Mouse (Mus musculus) G1E-ER4 (cell line): ENCODE measurements around the gene Olfr1491. TPM values are rescaled to one million over a fixed set of nuclear protein-coding genes. Genes with fewer than 3 reads are reported as not detected.

Source experiments
- GATA1 ChIP-seq: IDR thresholded peaks from one replicate; pipeline ENCODE4 v1.8.0; 2012; ENCODE audit warnings: low read length, inconsistent platforms
- polyA plus RNA-seq: library from polyadenylated mRNA; stranded (reverse); fragments of >175 nt; gene quantifications from 2 replicates; pipeline ENCODE4 v1.2.3, GENCODE M21; 2012

Olfr1491 gene
- polyA plus RNA-seq = not detected in 2 replicates

GRCm38 (mm10) chr19:13696968-13697367 lies at the start of gene Olfr1491:
TSS of gene Olfr1491 (plus strand) at chr19:13697268.
- no peak for TF ChIP-seq GATA1

GRCm38 (mm10) chr19:13650791-13651190 lies 46.3 kb upstream of the Olfr1491 start, which contains the start of gene Olfr1490:
TSS of gene Olfr1490 (plus strand) at chr19:13651091.
- TF ChIP-seq GATA1 = no peak

- TF ChIP-seq GATA1 = no peak
These were observed 25.9 kb downstream of the Olfr1491 start, which contains the start of gene Olfr1493-ps1 for GRCm38 (mm10) chr19:13722978-13723377. TSS of gene Olfr1493-ps1 (plus strand) at chr19:13723278.

GRCm38 (mm10) chr19:13739428-13739827 lies 42.4 kb downstream of the Olfr1491 start, which contains the start of gene Olfr1494:
TSS of gene Olfr1494 (plus strand) at chr19:13739728.
- no peak for TF ChIP-seq GATA1

GRCm38 (mm10) chr19:13749366-13749765 lies 52.3 kb downstream of the Olfr1491 start:
- no peak for TF ChIP-seq GATA1

Other genes starting within 250 kb of the Olfr1491 start
- gene Olfr1472, start 241.2 kb upstream of the Olfr1491 start, polyA plus RNA-seq = not detected in 2 replicates
- not detected in 2 replicates for gene Olfr1474, start 227.7 kb upstream of the Olfr1491 start, polyA plus RNA-seq
- gene Olfr1475, start 217.1 kb upstream of the Olfr1491 start, polyA plus RNA-seq = not detected in 2 replicates
- not detected in 2 replicates for gene Olfr1477, start 196.7 kb upstream of the Olfr1491 start, polyA plus RNA-seq
- gene Olfr1480, start 169.4 kb upstream of the Olfr1491 start, polyA plus RNA-seq = not detected in 2 replicates
- not detected in 2 replicates for gene Olfr1484, start 113.8 kb upstream of the Olfr1491 start, polyA plus RNA-seq
- not detected in 2 replicates for gene Olfr1487, start 79.9 kb upstream of the Olfr1491 start, polyA plus RNA-seq
- gene Olfr1489, start 65.6 kb upstream of the Olfr1491 start, polyA plus RNA-seq = not detected in 2 replicates
- gene Olfr1490, start 46.2 kb upstream of the Olfr1491 start, polyA plus RNA-seq = not detected in 2 replicates
- not detected in 2 replicates for gene Olfr1493-ps1, start 26.0 kb downstream of the Olfr1491 start, polyA plus RNA-seq
- not detected in 2 replicates for gene Olfr1494, start 42.5 kb downstream of the Olfr1491 start, polyA plus RNA-seq
- not detected in 2 replicates for gene Olfr1495, start 67.3 kb downstream of the Olfr1491 start, polyA plus RNA-seq
- not detected in 2 replicates for gene Olfr1496, start 80.6 kb downstream of the Olfr1491 start, polyA plus RNA-seq
- gene Olfr1497, start 100.9 kb downstream of the Olfr1491 start, polyA plus RNA-seq = not detected in 2 replicates
- not detected in 2 replicates for gene Olfr1499, start 122.2 kb downstream of the Olfr1491 start, polyA plus RNA-seq
- gene Olfr1500, start 133.2 kb downstream of the Olfr1491 start, polyA plus RNA-seq = not detected in 2 replicates
- not detected in 2 replicates for gene Olfr1501, start 153.4 kb downstream of the Olfr1491 start, polyA plus RNA-seq
- gene Olfr1502, start 164.5 kb downstream of the Olfr1491 start, polyA plus RNA-seq = not detected in 2 replicates
- not detected in 2 replicates for gene Olfr1504, start 200.7 kb downstream of the Olfr1491 start, polyA plus RNA-seq
- not detected in 2 replicates for gene Olfr1505, start 216.3 kb downstream of the Olfr1491 start, polyA plus RNA-seq